Mouse (Mus musculus): ENCODE results near the gene Slc25a1. TPM values are rescaled to one million over a fixed set of nuclear protein-coding genes. Genes with fewer than 3 reads are reported as not detected.

The Slc25a1 gene
- polyA plus RNA-seq, 1 experiment from 2014 or later, result 66.2 TPM

DNA sequence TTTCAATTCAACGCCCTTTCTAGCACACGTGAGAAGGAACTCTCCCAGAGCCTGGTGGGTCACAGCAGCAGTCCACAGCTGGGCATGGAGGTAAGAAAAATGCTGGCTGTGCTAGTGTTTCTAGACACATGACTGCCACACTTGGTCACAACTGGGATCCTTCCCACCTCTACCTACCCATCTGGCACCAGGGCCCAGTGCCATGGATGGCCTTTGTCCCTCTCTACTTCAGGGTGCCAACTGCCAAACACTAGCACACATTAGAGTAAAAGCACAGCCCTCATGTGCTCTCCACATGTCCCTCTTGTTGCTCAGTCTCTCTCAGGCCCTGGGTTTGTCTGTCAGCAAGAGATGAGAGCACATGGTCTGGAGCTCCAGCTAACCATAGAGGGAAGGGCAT lies 1.6 kb upstream of the Slc25a1 start:
- no peaks in the 10 kb centered on the region for H3K9me3 ChIP-seq (replicated peaks; ENCODE audit: control insufficient read depth, low read length)
- ATAC-seq (replicated peaks; ENCODE audit: insufficient number of reproducible peaks, low FRiP score, low TSS enrichment, low read depth) (no peak), DNase-seq (ENCODE audit: low spot score) (no peak)
- WGBS, result 82% methylated on average over 2 of the region's 2 CpGs
- no peaks in the 10 kb centered on the region for H3K4me1 ChIP-seq (ENCODE audit: control insufficient read depth, insufficient read depth, low read length)
- no peak overlapping the region for H3K4me2 ChIP-seq (ENCODE audit: low read depth, low read length)
- H3K27ac ChIP-seq (replicated peaks; ENCODE audit: low read depth, low read length), result no peak overlapping the region
- H3K36me3 ChIP-seq (replicated peaks; ENCODE audit: control insufficient read depth, insufficient read depth, low read depth, low read length), result peaks cover 3% of the 10 kb centered on the region; the same call in 1 of the 2 replicates
- H3K4me3 ChIP-seq (ENCODE audit: low read depth, low read length), result no peak overlapping the region
- H3K27me3 ChIP-seq (ENCODE audit: control insufficient read depth, insufficient read depth, low read length), result no peaks in the 10 kb centered on the region
- H3K9ac ChIP-seq (replicated peaks; ENCODE audit: low read length), result no peak overlapping the region

DNA sequence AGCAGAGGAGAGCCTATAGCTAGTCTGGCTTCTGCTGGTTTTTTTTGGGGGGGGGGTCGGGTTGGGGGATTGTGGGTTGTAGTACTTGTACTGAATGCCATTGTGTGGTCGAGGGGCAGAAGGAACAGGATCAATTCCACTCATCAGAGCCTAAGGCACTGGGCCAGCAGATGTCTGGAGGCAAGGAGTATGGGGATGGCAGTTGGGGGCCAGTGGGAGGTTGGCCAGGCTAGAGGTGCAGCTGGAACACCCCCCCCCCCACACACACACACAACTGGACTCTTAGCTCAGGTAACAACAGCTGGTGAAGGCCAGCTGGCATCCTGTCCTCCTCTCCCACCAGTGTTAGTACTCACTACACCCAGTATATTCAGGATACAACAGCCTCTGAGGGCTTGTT lies 1.2 kb upstream of the Slc25a1 start:
- peaks cover 3% of the 10 kb centered on the region; the same call in 1 of the 2 replicates for H3K36me3 ChIP-seq (replicated peaks; ENCODE audit: control insufficient read depth, insufficient read depth, low read depth, low read length)
- no peaks in the 10 kb centered on the region for H3K27me3 ChIP-seq (ENCODE audit: control insufficient read depth, insufficient read depth, low read length)
- ATAC-seq (replicated peaks; ENCODE audit: insufficient number of reproducible peaks, low FRiP score, low TSS enrichment, low read depth) (0 out of 2 replicates have a peak, but pooled peaks have one; percentile 1), DNase-seq (ENCODE audit: low spot score) (no peak)
- no peak overlapping the region for H3K4me3 ChIP-seq (ENCODE audit: low read depth, low read length)
- H3K4me2 ChIP-seq (ENCODE audit: low read depth, low read length), result no peak overlapping the region
- no peaks in the 10 kb centered on the region for H3K9me3 ChIP-seq (replicated peaks; ENCODE audit: control insufficient read depth, low read length)
- 0 out of 2 replicates have a peak overlapping the region, but pooled peaks have one; percentile 62 for H3K9ac ChIP-seq (replicated peaks; ENCODE audit: low read length)
- H3K27ac ChIP-seq (replicated peaks; ENCODE audit: low read depth, low read length), result no peak overlapping the region
- 22% methylated on average over 2 of the region's 2 CpGs for WGBS
- no peaks in the 10 kb centered on the region for H3K4me1 ChIP-seq (ENCODE audit: control insufficient read depth, insufficient read depth, low read length)

DNA sequence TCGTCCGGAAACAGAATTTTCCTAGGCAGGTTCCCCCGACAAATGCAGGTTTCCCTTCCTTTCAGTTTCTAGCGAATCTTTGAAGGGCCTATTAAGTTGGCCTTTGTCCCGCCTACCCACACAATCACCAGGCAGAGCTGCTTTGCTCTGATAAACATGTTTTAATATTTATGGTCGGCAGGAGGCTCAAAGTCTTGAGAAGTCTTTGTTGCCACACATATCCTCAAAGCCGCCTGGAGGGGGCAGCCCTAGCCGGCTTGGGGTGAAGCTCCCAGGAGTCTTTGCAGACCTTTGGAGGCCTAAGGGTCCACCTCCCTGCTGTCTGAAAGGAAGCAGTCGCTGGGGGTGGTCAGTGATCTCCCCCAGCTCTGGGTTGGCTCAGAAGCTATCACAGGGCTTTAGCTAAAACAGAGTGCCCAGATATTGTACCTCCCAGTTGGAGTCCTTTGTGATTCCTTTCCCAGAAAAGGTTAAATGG lies 647 bp upstream of the Slc25a1 start:
- peaks cover 3% of the 10 kb centered on the region; the same call in 1 of the 2 replicates for H3K36me3 ChIP-seq (replicated peaks; ENCODE audit: control insufficient read depth, insufficient read depth, low read depth, low read length)
- peak overlapping the region; percentile 47 for H3K27ac ChIP-seq (replicated peaks; ENCODE audit: low read depth, low read length)
- no peaks in the 10 kb centered on the region for H3K4me1 ChIP-seq (ENCODE audit: control insufficient read depth, insufficient read depth, low read length)
- peak; percentile 50 for ATAC-seq (replicated peaks; ENCODE audit: insufficient number of reproducible peaks, low FRiP score, low TSS enrichment, low read depth)
- H3K4me2 ChIP-seq (ENCODE audit: low read depth, low read length), result peak overlapping the region; percentile 71
- peak; percentile 84 for DNase-seq (ENCODE audit: low spot score)
- peak overlapping the region; percentile 62 for H3K9ac ChIP-seq (replicated peaks; ENCODE audit: low read length)
- H3K9me3 ChIP-seq (replicated peaks; ENCODE audit: control insufficient read depth, low read length), result no peaks in the 10 kb centered on the region
- no peaks in the 10 kb centered on the region for H3K27me3 ChIP-seq (ENCODE audit: control insufficient read depth, insufficient read depth, low read length)
- peak overlapping the region; percentile 72 for H3K4me3 ChIP-seq (ENCODE audit: low read depth, low read length)
- WGBS, result under 1% methylated on average over 9 of the region's 9 CpGs

DNA sequence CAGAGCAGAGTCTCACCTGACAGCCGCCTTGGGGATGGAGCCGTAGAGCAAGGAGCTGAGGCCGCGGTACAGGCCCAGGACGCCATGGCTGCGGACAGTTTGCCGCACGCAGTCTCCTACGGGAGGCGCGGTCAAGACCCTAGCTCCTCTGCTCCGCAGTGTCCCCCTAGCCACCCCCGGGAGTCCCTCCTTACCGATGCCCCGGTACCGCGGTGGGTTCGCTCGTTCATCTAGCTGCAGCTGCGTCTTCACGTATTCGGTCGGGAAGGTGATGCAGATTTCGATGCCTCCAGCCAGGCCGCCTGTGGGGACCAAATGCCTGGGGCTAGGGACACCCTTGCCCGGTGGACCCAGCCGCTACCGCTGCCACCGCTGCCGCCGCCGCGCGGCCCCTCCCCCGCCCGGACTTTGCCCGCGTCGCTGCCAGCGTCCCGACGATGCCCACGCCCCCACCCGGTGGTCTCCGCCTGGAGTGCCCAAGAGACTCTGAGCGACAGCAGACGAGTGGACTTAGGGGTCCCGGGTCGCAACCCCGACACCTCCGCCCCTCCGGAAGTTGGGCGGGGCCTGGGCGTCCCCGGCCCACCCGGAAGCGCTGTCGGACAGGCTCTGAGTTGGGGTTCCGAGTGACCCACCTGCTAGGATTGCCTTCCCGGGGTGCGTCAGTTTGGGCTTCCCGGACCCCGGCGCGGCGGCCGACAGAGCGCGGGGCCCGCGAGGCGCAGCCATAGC lies 502 bp downstream of the Slc25a1 start:
- ATAC-seq (replicated peaks; ENCODE audit: insufficient number of reproducible peaks, low FRiP score, low TSS enrichment, low read depth), result peak; percentile 15
- H3K9ac ChIP-seq (replicated peaks; ENCODE audit: low read length), result peak overlapping the region; percentile 62
- WGBS, result under 1% methylated on average over 69 of the region's 72 CpGs
- peak overlapping the region; percentile 59; the same call in 1 of the 2 replicates for H3K27ac ChIP-seq (replicated peaks; ENCODE audit: low read depth, low read length)
- no peaks in the 10 kb centered on the region for H3K27me3 ChIP-seq (ENCODE audit: control insufficient read depth, insufficient read depth, low read length)
- peak overlapping the region; percentile 71 for H3K4me2 ChIP-seq (ENCODE audit: low read depth, low read length)
- no peaks in the 10 kb centered on the region for H3K9me3 ChIP-seq (replicated peaks; ENCODE audit: control insufficient read depth, low read length)
- peak; percentile 65 for DNase-seq (ENCODE audit: low spot score)
- peak overlapping the region; percentile 72 for H3K4me3 ChIP-seq (ENCODE audit: low read depth, low read length)
- peaks cover 3% of the 10 kb centered on the region; the same call in 1 of the 2 replicates for H3K36me3 ChIP-seq (replicated peaks; ENCODE audit: control insufficient read depth, insufficient read depth, low read depth, low read length)
- H3K4me1 ChIP-seq (ENCODE audit: control insufficient read depth, insufficient read depth, low read length), result no peaks in the 10 kb centered on the region; the same call in 1 of the 2 replicates

DNA sequence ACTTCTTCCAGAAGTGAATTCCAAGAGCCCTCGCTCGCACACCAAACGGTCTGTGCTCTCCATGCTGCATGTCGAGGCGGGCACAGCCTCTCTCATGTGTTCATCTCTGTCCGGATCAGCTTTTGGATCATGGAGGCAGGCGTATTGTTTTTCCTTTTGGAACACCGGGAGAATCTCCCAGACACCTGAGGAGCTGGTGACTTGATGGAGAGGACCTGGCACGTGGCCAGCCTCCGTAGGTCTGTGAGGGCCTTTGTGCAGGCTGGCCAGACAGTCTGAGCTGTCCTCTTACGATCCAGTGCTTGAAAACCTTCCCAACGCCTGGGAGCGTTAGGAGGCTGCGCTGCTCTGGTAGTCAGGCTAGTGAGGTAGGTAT lies 5.9 kb downstream of the Slc25a1 start:
- peaks cover 5% of the 10 kb centered on the region; the same call in 1 of the 2 replicates for H3K27me3 ChIP-seq (ENCODE audit: control insufficient read depth, insufficient read depth, low read length)
- ATAC-seq (replicated peaks; ENCODE audit: insufficient number of reproducible peaks, low FRiP score, low TSS enrichment, low read depth), result peak; percentile 14; the same call in 1 of the 2 replicates

DNA sequence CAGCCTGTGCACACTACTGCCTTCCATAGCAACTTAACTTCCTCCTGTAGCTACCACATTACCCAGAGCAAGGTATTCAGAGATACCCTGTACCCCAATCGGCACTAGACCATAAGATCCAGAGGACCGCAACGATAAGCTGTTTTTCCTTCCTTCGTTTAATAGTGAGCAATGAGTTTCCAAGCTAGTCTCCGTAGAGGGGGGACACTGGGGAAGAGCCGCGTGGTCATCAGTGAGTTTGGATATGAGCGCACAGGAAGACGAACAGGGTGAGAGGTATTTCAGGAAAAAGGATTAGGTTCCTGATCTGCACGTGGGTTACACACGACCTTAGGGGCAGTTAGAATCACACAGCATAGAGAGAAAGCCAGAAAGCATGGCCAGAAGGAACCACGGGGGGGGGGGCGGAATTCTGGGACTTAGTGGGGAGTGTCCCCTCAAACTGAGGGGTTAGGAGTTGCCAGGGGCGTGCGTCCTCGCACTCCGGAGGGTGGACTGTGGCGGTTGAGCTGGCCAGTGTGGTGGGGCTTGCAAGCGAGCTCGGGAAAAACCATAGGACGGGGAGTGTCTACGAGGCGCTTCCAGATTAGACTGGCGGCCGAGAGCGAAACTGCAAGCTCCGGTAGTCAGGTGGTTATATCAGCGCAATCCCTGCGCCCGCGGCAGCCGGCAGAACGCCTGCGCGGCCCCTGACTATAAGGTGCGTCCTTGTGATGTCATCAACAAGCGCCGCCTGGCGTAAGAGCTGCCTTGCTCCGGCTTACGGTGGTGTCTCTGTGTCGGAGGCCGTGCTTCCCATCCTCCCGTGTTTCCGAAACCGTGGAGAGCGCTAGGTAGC lies 6.5 kb downstream of the Slc25a1 start:
- Histone ChIP-seq H3K36me3 (replicated peaks; ENCODE audit: control insufficient read depth, insufficient read depth, low read depth, low read length) (peaks cover 3% of the 10 kb centered on the region; the same call in 1 of the 2 replicates), H3K4me1 (ENCODE audit: control insufficient read depth, insufficient read depth, low read length) (no peaks in the 10 kb centered on the region; the same call in 1 of the 2 replicates), H3K9me3 (replicated peaks; ENCODE audit: control insufficient read depth, low read length) (no peaks in the 10 kb centered on the region), H3K9ac (replicated peaks; ENCODE audit: low read length) (peak overlapping the region; percentile 89), H3K27ac (replicated peaks; ENCODE audit: low read depth, low read length) (peak overlapping the region; percentile 53), H3K27me3 (ENCODE audit: control insufficient read depth, insufficient read depth, low read length) (peaks cover 7% of the 10 kb centered on the region; the same call in 1 of the 2 replicates), H3K4me3 (ENCODE audit: low read depth, low read length) (peak overlapping the region; percentile 81), H3K4me2 (ENCODE audit: low read depth, low read length) (peak overlapping the region; percentile 94)
- 2% methylated on average over 47 of the region's 47 CpGs for WGBS
- peak; percentile 99 for DNase-seq (ENCODE audit: low spot score)
- peak; percentile 94 for ATAC-seq (replicated peaks; ENCODE audit: insufficient number of reproducible peaks, low FRiP score, low TSS enrichment, low read depth)

More for the DNA sequence above, 5.9 kb downstream of the Slc25a1 start:
- Histone ChIP-seq H3K4me3 (ENCODE audit: low read depth, low read length) (peak overlapping the region; percentile 81), H3K4me1 (ENCODE audit: control insufficient read depth, insufficient read depth, low read length) (no peaks in the 10 kb centered on the region; the same call in 1 of the 2 replicates), H3K4me2 (ENCODE audit: low read depth, low read length) (peak overlapping the region; percentile 94), H3K9ac (replicated peaks; ENCODE audit: low read length) (peak overlapping the region; percentile 89), H3K36me3 (replicated peaks; ENCODE audit: control insufficient read depth, insufficient read depth, low read depth, low read length) (peaks cover 3% of the 10 kb centered on the region; the same call in 1 of the 2 replicates), H3K27ac (replicated peaks; ENCODE audit: low read depth, low read length) (no peak overlapping the region; the same call in 1 of the 2 replicates), H3K9me3 (replicated peaks; ENCODE audit: control insufficient read depth, low read length) (no peaks in the 10 kb centered on the region)
- WGBS, result under 1% methylated on average over 14 of the region's 14 CpGs
- DNase-seq (ENCODE audit: low spot score), result no peak

DNA sequence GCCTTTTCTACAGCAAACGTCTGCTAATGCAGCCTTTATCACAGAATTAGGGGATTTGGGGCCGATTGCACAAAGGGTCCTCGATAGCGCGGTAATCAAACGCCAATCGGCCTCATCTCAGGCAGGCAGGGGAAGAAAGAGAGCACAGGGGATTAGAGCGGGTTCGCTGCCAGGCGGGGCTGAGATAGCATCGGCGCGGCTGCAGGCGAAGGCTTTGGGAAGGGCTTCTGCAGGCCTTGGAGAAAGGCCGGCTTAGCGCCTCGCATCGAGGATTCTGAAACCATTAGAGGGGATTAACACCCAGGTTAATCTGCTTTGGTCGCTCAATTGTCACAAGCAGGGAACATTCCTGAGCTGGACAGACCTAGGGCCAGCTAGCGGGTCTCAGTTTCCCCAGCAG lies 7.4 kb downstream of the Slc25a1 start:
- Histone ChIP-seq H3K9ac (replicated peaks; ENCODE audit: low read length) (peak overlapping the region; percentile 60), H3K4me3 (ENCODE audit: low read depth, low read length) (no peak overlapping the region), H3K27me3 (ENCODE audit: control insufficient read depth, insufficient read depth, low read length) (peaks cover 14% of the 10 kb centered on the region), H3K27ac (replicated peaks; ENCODE audit: low read depth, low read length) (no peak overlapping the region), H3K36me3 (replicated peaks; ENCODE audit: control insufficient read depth, insufficient read depth, low read depth, low read length) (peaks cover 3% of the 10 kb centered on the region; the same call in 1 of the 2 replicates), H3K4me1 (ENCODE audit: control insufficient read depth, insufficient read depth, low read length) (no peaks in the 10 kb centered on the region; the same call in 1 of the 2 replicates), H3K9me3 (replicated peaks; ENCODE audit: control insufficient read depth, low read length) (no peaks in the 10 kb centered on the region), H3K4me2 (ENCODE audit: low read depth, low read length) (no peak overlapping the region)
- no peak for DNase-seq (ENCODE audit: low spot score)
- ATAC-seq (replicated peaks; ENCODE audit: insufficient number of reproducible peaks, low FRiP score, low TSS enrichment, low read depth), result no peak
- WGBS, result 6% methylated on average over 20 of the region's 20 CpGs

All from embryonic facial prominence, embryonic 11.5 days (tissue).